Mouse (Mus musculus) megakaryocyte, embryonic 14.5 days (primary cell): ENCODE data around the gene Nhsl2.

Source experiments
- FLI1 ChIP-seq: IDR thresholded peaks from 2 replicates; pipeline ENCODE4 v1.6.1; 2012; ENCODE audit warnings: low read length, inconsistent platforms, mixed read lengths
- GATA1 ChIP-seq: IDR thresholded peaks from 3 replicates; pipeline ENCODE4 v1.6.1; 2012; ENCODE audit warnings: mixed read lengths, low read length, inconsistent platforms, borderline replicate concordance

DNA sequence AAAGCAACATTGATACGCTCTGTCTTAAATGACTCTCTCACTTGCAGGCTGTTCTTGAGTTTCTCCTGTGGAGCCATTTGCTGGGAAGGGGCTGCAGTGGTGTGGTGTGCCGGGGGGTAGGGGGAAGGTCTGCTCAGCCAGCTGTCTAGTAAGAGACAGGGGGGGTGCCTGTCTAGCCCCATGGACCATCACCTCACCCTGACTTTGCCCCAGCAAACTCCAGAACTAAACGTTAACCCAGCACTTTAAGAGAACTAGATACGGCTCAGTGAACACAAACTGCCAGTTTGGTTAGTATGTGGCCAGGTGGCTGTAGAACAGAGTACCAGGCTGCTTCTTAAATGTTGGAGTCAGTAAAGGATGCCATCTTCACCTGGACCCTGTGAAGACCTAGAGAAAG is 226.0 kb downstream of the Nhsl2 start:
- no peak for TF ChIP-seq GATA1
- no peak for TF ChIP-seq FLI1
